Mouse (Mus musculus) intestine, embryonic 16.5 days (tissue): Measurements from ENCODE around the gene Olfr1373. TPM values are rescaled to one million over a fixed set of nuclear protein-coding genes. Genes with fewer than 3 reads are reported as not detected.
"Not testable (repeated sequence)": the region's sequence is repeated elsewhere in the genome, so short reads cannot be mapped to it uniquely, and the experiment has no call there.

Experiments used
- ATAC-seq: fragments of 200-750 bp; cut with Nextera tagmentation; 2 replicates; pipeline ENCODE4 v1.8.0; 2017; ENCODE audit warnings: moderate TSS enrichment, moderate library complexity
- H3K27ac ChIP-seq: fragments of 300-500 bp; sonication (generic); 2 replicates; pipeline ENCODE4 v1.5.1; 2014; ENCODE audit warnings: mild to moderate bottlenecking, low read length
- H3K27me3 ChIP-seq: fragments of 300-500 bp; sonication (generic); replicated peaks from 2 replicates; pipeline ENCODE4 v1.6.1; 2014; ENCODE audit warnings: low read length, control low read depth, mixed read lengths; ENCODE audit not compliant: control insufficient read depth, insufficient read depth
- H3K36me3 ChIP-seq: fragments of 300-500 bp; sonication (generic); 2 replicates; pipeline ENCODE4 v1.6.1; 2014; ENCODE audit warnings: low read length, control low read depth; ENCODE audit not compliant: control insufficient read depth, insufficient read depth
- H3K4me1 ChIP-seq: fragments of 300-500 bp; sonication (generic); 2 replicates; pipeline ENCODE4 v1.6.1; 2014; ENCODE audit warnings: low read length, control low read depth, mixed read lengths; ENCODE audit not compliant: control insufficient read depth, insufficient read depth
- H3K4me2 ChIP-seq: fragments of 300-500 bp; sonication (generic); 2 replicates; pipeline ENCODE4 v1.6.1; 2014; ENCODE audit warnings: low read depth, low read length, control low read depth
- H3K4me3 ChIP-seq: fragments of 300-500 bp; sonication (generic); 2 replicates; pipeline ENCODE4 v1.5.1; 2014; ENCODE audit warnings: mild to moderate bottlenecking, low read length
- H3K9ac ChIP-seq: fragments of 300-500 bp; sonication (generic); 2 replicates; pipeline ENCODE4 v1.6.1; 2014; ENCODE audit warnings: low read depth, low read length
- H3K9me3 ChIP-seq: fragments of 300-500 bp; sonication (generic); 2 replicates; pipeline ENCODE4 v1.6.1; 2016; ENCODE audit warnings: low read length, control low read depth; ENCODE audit not compliant: control insufficient read depth
- WGBS: fragments of 180-500 bp; shearing (Covaris S2); extraction: QIAGEN DNeasy Blood & Tissue Kit; methylation state at CpG from one replicate; pipeline ENCODE4 v1.1.7; 2014; 5-methylcytosine and 5-hydroxymethylcytosine counted together
- polyA plus RNA-seq: library from polyadenylated mRNA; unstranded; fragments of >200 nt; fragmentation: Nextera tagmentation; extraction: Ambion mirVana; gene quantifications from 2 replicates; pipeline ENCODE4 v1.2.1, GENCODE M21; 2015

The Olfr1373 gene
- polyA plus RNA-seq, 1 experiment from 2014 or later, result not detected

- no peak overlapping the region for H3K4me3 ChIP-seq
- no peaks in the 10 kb centered on the region for H3K9me3 ChIP-seq
- no peaks in the 10 kb centered on the region for H3K4me1 ChIP-seq
- H3K36me3 ChIP-seq, result no peaks in the 10 kb centered on the region
- no peak for ATAC-seq
- H3K4me2 ChIP-seq, result no peak overlapping the region
- 72% methylated on average over 10 of the region's 10 CpGs for WGBS
- no peak overlapping the region for H3K27ac ChIP-seq
- no peaks in the 10 kb centered on the region for H3K27me3 ChIP-seq
- no peak overlapping the region for H3K9ac ChIP-seq
Measured at GRCm38 (mm10) chr11:52129621-52130450, 15.5 kb downstream of the Olfr1373 start.

GRCm38 (mm10) chr11:52129171-52129570 lies 16.2 kb downstream of the Olfr1373 start:
- 0 out of 2 replicates have a peak, but pooled peaks cover 4% of the 10 kb centered on the region for H3K36me3 ChIP-seq
- no peak overlapping the region for H3K9ac ChIP-seq
- no peak overlapping the region for H3K27ac ChIP-seq
- no peak for ATAC-seq
- no peak overlapping the region for H3K4me3 ChIP-seq
- 39% methylated on average over 3 of the region's 3 CpGs for WGBS
- H3K27me3 ChIP-seq, result no peaks in the 10 kb centered on the region
- H3K4me1 ChIP-seq, result no peaks in the 10 kb centered on the region
- H3K4me2 ChIP-seq, result no peak overlapping the region
- H3K9me3 ChIP-seq, result no peaks in the 10 kb centered on the region

GRCm38 (mm10) chr11:52128316-52129061 lies 16.8 kb downstream of the Olfr1373 start:
- no peak overlapping the region for H3K27ac ChIP-seq
- H3K9me3 ChIP-seq, result no peaks in the 10 kb centered on the region
- no peaks in the 10 kb centered on the region for H3K4me1 ChIP-seq
- no peak overlapping the region for H3K4me2 ChIP-seq
- 0 out of 2 replicates have a peak, but pooled peaks cover 4% of the 10 kb centered on the region for H3K36me3 ChIP-seq
- no peak overlapping the region for H3K9ac ChIP-seq
- no peaks in the 10 kb centered on the region for H3K27me3 ChIP-seq
- 67% methylated on average over 5 of the region's 5 CpGs for WGBS
- no peak for ATAC-seq
- H3K4me3 ChIP-seq, result no peak overlapping the region

GRCm38 (mm10) chr11:52127760-52128159 lies 17.6 kb downstream of the Olfr1373 start:
- 69% methylated on average over 5 of the region's 5 CpGs for WGBS
- ATAC-seq, result no peak
- Histone ChIP-seq H3K4me2 (no peak overlapping the region), H3K27ac (no peak overlapping the region), H3K9me3 (no peaks in the 10 kb centered on the region), H3K36me3 (0 out of 2 replicates have a peak, but pooled peaks cover 7% of the 10 kb centered on the region), H3K27me3 (no peaks in the 10 kb centered on the region), H3K9ac (no peak overlapping the region), H3K4me3 (no peak overlapping the region), H3K4me1 (no peaks in the 10 kb centered on the region)

GRCm38 (mm10) chr11:52127169-52127568 lies 18.2 kb downstream of the Olfr1373 start:
- H3K4me2 ChIP-seq, result no peak overlapping the region
- no peaks in the 10 kb centered on the region for H3K27me3 ChIP-seq
- no peak overlapping the region for H3K27ac ChIP-seq
- H3K4me1 ChIP-seq, result no peaks in the 10 kb centered on the region
- no peaks in the 10 kb centered on the region for H3K9me3 ChIP-seq
- ATAC-seq, result no peak
- WGBS, result 68% methylated on average over 3 of the region's 3 CpGs
- H3K4me3 ChIP-seq, result no peak overlapping the region
- no peak overlapping the region for H3K9ac ChIP-seq
- peaks cover 7% of the 10 kb centered on the region; the same call in 1 of the 2 replicates for H3K36me3 ChIP-seq

GRCm38 (mm10) chr11:52124468-52124867 lies 20.9 kb downstream of the Olfr1373 start:
- no peak overlapping the region for H3K4me3 ChIP-seq
- no peak overlapping the region for H3K9ac ChIP-seq
- H3K4me1 ChIP-seq, result no peaks in the 10 kb centered on the region
- no peak overlapping the region for H3K27ac ChIP-seq
- 89% methylated on average over 4 of the region's 4 CpGs for WGBS
- peaks cover 22% of the 10 kb centered on the region for H3K36me3 ChIP-seq
- H3K9me3 ChIP-seq, result no peaks in the 10 kb centered on the region
- no peak for ATAC-seq
- H3K27me3 ChIP-seq, result no peaks in the 10 kb centered on the region
- H3K4me2 ChIP-seq, result no peak overlapping the region

GRCm38 (mm10) chr11:52122045-52122444 lies 23.3 kb downstream of the Olfr1373 start:
- ATAC-seq, result 0 out of 2 replicates have a peak, but pooled peaks have one; percentile 41
- Histone ChIP-seq H3K27me3 (no peaks in the 10 kb centered on the region), H3K27ac (no peak overlapping the region), H3K9me3 (no peaks in the 10 kb centered on the region), H3K4me1 (no peaks in the 10 kb centered on the region), H3K4me2 (no peak overlapping the region), H3K4me3 (no peak overlapping the region), H3K9ac (no peak overlapping the region), H3K36me3 (peaks cover 43% of the 10 kb centered on the region)
- 80% methylated on average over 6 of the region's 6 CpGs for WGBS

GRCm38 (mm10) chr11:52120415-52120814 lies 24.9 kb downstream of the Olfr1373 start:
- H3K27me3 ChIP-seq, H3K4me1 ChIP-seq, H3K9ac ChIP-seq, H3K4me3 ChIP-seq, H3K4me2 ChIP-seq, H3K27ac ChIP-seq, ATAC-seq, H3K9me3 ChIP-seq: not testable (repeated sequence)
- peaks cover 47% of the 10 kb centered on the region for H3K36me3 ChIP-seq

- Histone ChIP-seq H3K9me3 (no peaks in the 10 kb centered on the region), H3K36me3 (peaks cover 48% of the 10 kb centered on the region), H3K27ac (no peak overlapping the region), H3K9ac (no peak overlapping the region), H3K4me3 (no peak overlapping the region), H3K4me2 (no peak overlapping the region), H3K27me3 (no peaks in the 10 kb centered on the region), H3K4me1 (no peaks in the 10 kb centered on the region)
- WGBS, result 97% methylated on average over 7 of the region's 7 CpGs
- ATAC-seq, result no peak
Measured at GRCm38 (mm10) chr11:52117156-52117555, 28.2 kb downstream of the Olfr1373 start.
